Mouse (Mus musculus) heart, postnatal 25 days (tissue): ENCODE results near the gene Cacfd1. TPM values are rescaled to one million over a fixed set of nuclear protein-coding genes. Genes with fewer than 3 reads are reported as not detected.

Experiments
- DNase-seq: peaks from one replicate; pipeline ENCODE4 v3.0.0; 2022; ENCODE audit warnings: low spot score
- intact Hi-C: fragments of 180-260 bp; cut with DNase I; formaldehyde crosslinking; loops from one replicate; pipeline ENCODE4 v1.15.1; 2025
- total RNA-seq, 2 experiments: library from RNA; stranded (reverse); gene quantifications; 2 replicates each; pipeline ENCODE4 v1.2.3; 2021

Gene Cacfd1
- total RNA-seq, 2 experiments from 2014 or later = 37.3 to 41.6 TPM

DNA sequence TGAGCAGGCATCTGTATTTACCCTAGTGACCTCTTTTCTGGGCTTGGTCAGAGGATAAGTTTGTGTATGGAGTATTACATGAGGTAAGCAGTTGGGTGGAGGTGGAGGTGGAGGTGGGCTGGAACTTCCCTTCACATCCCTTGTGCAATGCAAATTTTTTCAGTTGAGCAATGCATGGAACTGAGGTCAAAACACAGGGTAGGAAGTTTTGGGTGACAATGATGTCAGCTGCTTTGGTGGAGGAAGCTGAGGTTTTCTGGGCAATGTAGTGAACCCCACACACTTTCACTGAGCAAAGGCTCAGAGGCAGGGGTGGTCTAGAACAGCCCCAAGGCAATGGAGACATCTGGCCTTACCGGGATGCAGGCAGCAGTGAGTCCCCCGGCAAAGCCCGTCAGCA, 15.8 kb downstream of the Cacfd1 start:
- intact Hi-C loops = no loop called here
- DNase-seq = no peak

DNA sequence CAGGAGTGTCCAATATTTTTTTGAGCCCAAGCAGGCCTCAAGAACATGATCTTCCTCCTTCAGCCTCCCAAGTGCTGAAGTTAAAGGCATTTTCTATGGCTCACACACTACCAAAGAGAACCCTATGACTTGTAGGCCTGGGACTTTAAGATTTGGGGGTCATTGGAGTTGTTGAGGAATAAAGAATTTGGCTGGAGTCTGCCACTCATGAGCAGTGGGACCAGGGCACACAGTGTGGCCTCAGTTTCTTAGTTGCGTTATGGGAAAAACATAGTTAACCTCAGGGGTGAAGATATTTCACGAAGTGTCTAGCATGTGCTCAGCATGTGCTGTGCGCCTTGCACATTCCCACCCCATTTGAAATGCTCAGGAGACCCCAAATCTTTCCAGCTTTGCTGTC, 16.6 kb downstream of the Cacfd1 start:
- intact Hi-C loops = no loop called here
- DNase-seq = no peak

DNA sequence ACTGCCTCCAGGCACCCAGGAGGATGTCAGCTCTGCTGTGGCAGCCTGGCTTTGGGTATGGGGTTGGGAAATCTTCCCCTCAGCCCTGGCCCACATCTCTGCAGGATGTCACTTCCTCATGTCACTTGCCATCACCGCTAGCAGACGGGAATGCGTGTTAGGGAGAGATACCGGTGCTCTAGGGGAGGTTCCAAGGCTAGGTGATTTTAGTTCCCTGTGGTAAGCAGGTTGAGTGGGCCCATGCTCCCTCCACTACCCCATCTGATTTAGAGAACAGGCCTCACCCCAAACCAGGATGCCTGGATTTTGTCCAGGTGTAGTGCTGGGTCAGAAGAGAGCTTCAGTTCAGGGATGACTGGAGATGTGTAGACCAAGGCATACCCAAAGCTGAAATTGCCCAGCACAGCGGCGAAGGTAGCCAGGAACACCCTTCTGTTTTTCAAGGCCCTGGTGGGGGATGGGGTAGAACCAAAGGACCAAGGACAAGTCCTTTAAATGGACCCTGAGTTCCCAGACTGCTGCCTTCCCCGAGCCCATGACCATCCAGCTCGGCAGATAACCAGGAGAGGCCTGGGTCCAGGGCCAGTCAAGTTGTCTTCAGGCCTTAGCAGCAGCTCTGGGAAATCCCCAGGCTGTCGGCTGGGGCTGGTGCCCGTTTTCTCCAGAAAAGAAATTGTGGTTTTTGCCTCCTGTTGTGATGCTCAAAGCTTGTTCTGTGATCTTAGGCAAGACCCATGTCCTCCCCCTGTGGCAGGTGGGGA, 17.3 kb downstream of the Cacfd1 start:
- intact Hi-C loops = no loop called here
- no peak for DNase-seq

DNA sequence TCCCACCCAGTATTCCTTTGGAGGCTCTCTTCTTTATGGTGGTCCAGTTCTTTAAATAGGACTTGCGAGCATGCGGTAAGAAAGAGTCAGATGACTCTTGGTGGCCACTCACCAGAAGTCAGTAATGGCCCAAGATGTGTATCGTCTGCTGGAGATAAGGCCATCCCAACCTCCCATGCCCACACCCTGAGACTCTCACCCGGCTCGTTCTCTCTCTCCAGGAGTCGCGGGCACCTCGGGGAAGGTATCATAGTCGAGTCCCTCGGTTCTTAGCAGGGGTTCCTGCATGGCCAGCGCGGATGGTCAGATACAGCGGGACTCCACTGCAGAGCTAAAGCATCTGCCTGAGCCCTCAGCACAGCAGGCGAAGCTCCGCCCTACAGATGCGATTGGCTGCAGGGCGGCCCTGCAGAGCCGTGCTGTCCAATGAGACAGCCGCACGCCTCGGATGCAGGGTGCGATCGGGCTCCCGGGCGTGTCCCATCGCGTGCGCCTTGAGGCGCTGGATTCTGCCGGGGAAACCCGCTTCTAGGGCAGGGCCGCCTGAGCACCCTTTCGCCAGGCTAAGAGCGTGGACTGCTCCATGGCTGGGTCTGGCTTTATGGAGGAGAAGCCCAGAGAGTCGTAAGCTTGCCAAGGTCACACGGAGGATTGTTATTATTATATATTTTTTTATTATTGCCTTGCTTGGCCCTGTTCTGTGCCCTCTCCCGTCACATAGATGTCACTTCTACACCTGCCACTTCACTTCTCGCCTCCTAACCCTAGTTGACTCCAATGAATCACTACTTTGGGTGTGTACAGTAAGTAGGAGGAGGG, 18.1 kb downstream of the Cacfd1 start, which contains the start of gene Slc2a6:
Gene Slc2a6 (minus strand): TSS at position 381 of the 819 bp plus-strand sequence.
- intact Hi-C loops = no loop called here
- peak; percentile 77 for DNase-seq

DNA sequence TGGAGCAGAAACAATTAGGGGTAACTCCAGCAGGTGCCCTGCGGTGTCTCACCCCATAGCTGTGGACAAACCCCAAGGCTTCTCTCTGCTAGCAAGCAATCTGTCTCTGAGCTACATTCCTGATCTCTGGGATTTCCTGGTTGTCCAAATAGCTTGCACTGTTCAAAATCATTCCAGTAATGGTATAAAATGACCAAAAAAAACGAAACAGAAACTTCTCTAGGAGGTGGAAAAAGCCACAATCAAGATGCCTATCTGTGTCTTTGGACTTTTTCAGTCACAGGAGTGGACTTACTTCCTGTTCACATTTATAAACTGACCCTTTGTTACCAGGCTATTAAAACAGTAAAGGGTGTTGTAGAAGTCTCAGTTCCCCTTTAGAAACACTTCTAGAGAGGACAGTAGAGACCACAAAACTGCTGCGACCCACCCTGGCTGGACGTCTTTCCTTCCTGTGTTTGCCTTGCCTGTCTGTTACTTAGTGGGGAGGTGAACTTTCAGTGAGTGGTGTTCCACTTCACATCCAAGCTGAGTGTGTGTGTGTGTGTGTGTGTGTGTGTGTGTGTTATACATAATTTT, 18.8 kb downstream of the Cacfd1 start:
- no peak for DNase-seq
- intact Hi-C loops = no loop called here

DNA sequence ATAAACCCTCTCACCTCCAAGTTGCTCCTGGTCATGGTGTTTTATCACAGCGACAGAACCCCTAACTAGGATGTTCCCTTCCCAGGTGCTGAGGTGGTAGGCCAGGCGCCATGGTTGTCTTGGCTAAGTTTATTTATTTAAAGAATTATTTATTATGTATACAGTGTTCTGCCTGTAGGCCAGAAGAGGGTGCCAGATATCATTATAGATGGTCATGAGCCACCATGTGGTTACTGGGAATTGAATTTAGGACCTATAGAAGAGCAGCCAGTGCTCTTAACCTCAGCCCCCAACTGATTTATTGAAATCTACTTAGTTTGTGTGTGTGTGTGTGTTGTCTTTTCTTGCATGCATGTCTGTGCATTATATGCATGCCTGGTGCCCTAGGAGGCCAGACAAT, 22.6 kb downstream of the Cacfd1 start:
- DNase-seq = no peak
- intact Hi-C loops = no loop called here

DNA sequence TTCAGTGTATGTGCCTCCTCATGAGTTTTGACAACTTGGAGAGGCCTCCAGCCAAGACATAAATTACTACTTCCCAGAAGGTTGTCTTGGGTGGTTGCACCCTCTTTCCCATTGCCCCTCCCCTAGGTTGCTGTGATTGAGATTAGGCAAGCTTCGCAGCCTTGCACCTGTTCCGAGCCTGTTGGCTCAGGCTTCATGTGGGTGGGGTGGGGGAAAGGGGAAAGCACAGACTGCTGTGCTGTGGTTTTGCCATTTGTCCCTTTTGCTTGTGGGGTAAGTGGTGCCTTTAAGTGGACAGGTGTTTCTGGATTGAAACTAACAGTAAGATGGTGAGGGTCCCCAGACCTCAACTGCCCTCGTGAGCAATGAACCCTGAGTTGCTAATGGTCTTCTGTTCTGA, 26.3 kb downstream of the Cacfd1 start:
- intact Hi-C loops = loop anchor here (5.0 kb wide), 1 partner anchor 389 kb away; no protein-coding TSS in a partner anchor
- no peak for DNase-seq

DNA sequence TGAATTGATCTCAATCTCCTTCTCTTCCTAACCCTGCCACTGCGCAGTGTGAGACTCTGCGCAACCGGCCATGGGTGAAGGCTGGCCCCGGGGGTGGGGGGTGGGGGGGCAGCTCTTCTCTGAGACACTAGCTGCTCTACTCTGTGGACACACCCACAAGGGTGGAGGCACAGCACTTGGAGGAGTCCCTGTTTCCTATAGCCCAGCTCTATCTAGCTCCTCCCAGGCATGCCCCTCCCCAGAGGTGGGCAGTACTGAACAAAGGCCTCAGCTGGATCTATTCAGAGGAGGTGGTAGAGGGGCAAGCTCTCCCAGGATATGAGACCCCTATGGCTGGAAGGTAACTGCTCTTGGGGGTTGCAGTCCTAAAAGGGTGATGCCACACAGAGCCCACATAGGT, 27.3 kb downstream of the Cacfd1 start:
- intact Hi-C loops = loop anchor here (5.0 kb wide), 1 partner anchor 390 kb away; no protein-coding TSS in a partner anchor
- no peak for DNase-seq

DNA sequence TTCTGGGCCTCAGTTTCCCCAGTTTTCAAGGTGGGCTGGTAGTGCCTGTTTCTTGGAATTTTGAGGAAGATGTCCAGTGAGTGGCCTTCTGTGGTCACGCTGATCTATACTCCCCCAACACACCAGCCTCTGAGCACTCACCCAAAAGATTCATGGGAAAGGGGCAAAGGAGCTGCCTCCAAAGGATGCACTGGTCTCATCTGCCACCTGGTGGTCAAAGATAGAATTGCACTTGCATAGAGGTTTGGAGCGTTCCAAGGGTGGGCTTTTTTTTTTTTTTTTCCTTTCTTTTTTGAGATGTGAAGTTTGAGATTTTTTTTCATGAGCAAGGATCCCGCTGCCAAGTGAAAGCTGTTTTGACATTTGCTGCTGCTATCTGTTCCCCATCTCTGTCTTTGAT, 28.9 kb downstream of the Cacfd1 start:
- intact Hi-C loops = loop anchor here (1.0 to 5.0 kb wide), 4 partner anchors 21 to 391 kb away; no protein-coding TSS in a partner anchor
- no peak for DNase-seq

DNA sequence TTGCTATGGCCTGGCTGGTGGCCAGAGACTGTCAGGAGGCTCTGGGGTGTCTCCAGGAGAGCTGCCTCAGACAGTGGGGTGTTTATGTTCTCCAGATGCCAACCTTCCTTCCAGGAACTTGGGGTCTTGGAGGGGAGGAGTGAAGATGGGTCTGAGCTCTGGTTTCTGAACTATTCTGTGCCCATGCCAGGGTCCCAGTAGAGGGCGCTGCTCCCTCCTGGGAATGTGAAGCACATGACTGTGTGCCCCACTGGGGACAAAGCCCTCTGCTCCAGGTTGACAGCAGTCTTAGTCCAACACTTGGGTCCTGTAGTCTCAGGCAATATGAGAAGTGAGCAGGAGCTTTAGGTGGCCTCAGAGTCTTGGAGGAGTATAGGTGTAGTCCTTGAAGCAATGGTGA, 29.6 kb downstream of the Cacfd1 start:
- no peak for DNase-seq
- intact Hi-C loops = loop anchor here (2.0 to 5.0 kb wide), 2 partner anchors 108 to 392 kb away; no protein-coding TSS in a partner anchor

DNA sequence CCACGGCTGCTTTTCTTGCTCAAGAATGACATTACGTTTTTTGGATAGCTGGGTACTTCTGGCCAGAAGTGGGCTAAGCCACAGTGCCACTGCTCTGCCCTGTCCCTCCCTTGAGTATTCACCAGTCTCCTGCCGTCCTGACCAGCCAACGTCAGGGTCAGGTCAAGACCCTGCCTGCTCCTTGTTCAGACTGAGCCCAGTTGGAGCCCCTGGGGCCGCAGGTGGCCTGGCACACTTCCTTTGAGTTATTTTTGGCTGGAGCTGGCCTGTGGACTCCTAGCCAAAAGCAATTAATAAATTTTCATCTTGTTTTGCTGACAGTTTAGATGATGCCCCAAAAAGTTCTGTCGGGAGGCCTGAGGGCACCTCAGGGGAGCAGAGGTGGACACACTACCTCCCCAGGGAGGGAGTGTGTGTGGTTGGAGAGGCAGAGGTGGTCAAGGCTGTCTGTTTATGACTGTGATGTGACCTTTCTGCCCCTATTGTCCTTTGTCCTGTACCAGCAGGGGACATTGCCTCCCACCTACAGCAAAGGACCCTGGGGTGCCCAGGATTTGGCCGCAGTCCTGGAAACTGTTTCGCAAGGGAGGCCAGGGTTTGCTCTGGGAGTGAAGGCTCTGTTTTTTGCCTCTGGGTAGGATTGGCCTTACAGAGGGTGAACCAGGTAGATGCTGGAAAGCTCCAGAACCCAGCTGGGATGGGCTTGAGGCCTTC, 32.6 kb downstream of the Cacfd1 start:
- intact Hi-C loops = loop anchor here (2.0 kb wide), 1 partner anchor 81 kb away; no protein-coding TSS in a partner anchor
- DNase-seq = no peak

DNA sequence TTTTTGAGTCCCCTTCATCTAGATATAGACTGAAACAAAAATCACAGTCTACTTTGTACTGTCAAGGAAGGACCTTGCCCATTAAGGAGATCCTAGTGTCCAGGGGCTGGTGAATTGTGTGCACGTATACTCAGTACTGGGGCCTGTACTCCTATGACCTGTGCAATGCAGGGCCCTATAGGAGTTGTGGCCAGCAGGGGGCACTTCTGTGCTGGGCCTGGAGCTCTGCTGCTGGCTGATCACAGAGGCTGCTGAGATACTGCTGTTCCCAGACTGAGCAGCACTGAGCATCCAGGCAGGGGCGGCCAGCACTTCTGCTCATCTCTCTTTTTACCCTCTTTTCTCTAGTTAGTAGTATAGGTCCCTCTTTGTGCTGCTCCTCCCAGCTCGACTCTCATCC, 33.7 kb downstream of the Cacfd1 start:
- intact Hi-C loops = loop anchor here (1.0 to 2.0 kb wide), 2 partner anchors 79 to 194 kb away; no protein-coding TSS in a partner anchor
- DNase-seq = peak; percentile 60

DNA sequence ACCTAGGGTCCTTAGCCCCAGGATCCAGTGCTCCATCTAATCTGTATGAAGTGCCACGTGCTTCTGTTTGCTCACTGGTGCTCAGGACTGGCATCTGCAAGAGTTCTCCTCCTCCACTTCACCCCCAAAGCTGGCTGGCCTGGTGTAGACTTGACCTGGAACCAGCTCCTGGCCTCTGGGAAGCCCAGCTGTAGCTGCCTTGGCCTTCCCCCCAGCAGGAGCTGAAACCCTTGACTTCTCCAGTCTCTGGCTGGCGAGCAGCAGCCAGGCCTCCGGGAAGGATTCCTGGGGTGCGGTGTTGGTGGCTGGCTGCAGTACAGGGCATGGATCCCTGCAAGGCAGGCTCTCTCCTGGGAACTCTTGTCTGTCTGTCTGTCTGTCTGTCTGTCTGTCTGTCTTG, 34.4 kb downstream of the Cacfd1 start:
- intact Hi-C loops = no loop called here
- peak; percentile 55 for DNase-seq

DNA sequence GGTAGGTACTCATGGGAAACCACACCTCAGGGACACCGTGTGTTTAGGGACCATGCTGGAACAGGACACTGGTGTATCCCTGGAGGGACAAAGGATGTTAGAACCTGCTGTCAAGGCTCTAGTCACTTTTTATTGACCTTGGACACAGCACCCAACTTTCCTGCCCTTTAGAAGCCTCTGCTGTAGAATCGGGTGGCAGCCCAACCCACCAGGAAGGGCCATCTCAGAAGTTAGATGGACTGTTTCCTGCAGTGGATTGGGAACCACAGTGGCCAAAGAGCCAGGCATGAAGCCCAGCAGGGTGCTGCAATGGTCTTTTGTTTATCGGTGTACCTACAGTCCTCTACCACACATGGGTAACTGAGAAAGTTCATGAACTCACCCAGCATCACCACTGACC, 34.9 kb downstream of the Cacfd1 start:
- intact Hi-C loops = no loop called here
- no peak for DNase-seq

DNA sequence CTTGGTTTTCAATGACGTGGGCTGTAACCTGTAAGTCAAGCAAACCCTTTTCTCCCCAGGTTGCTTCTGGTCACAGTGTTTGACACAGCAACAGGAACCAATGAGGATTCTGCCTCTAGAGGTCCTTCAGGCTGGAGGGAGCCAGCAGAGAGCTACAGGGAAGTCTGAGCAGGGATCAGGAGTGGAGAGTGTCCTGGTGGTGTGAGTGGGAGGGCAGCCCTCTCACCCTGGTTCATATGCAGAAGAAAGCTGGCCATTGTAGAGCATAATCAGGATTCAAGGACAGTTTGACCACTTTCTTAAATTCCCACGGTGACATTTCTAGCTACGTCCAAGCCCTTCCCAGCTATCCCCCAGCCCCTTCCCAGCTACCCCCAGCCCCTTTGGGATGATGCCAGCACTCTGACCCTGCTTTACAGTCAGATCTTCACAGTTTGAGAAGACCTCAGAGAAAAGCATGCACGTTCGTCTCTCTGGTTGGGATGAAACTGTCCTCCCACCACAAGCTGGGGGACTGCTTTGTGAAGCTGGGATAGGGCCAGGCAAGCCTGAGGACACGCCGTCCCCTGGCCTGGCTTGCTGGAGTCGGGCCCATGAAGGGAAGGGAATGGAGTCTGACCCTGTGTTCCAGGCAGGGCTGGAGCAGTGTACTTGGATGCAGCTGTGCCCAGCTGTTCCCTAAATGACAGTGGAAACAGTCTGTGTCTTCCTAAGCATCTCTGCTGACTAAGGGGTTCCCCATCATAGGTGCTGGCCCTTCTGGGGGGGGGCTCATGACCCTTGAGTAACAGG, 36.4 kb downstream of the Cacfd1 start:
- intact Hi-C loops = loop anchor here (2.0 kb wide), 1 partner anchor 25 kb away; no protein-coding TSS in a partner anchor
- peak; percentile 87 for DNase-seq

DNA sequence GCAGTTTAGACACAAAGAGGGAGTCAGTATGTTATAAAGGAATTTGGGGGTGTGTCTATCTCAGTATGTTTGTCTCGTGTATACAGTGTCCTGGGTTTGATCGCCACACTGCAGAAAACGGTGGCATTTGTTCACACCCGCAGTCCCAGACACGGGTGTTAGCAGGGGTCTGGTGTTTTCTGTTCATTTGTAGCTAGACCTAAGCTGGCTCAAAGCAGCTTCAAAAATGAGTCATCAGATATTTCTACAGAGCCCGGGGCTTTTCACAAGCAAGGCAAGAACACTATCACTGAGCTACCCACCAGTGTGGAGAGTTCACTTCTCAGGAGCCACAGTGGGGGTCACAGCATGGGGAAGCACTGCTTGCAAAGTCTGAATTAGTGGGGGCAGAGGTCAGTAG, 39.7 kb downstream of the Cacfd1 start:
- intact Hi-C loops = no loop called here
- DNase-seq = no peak

DNA sequence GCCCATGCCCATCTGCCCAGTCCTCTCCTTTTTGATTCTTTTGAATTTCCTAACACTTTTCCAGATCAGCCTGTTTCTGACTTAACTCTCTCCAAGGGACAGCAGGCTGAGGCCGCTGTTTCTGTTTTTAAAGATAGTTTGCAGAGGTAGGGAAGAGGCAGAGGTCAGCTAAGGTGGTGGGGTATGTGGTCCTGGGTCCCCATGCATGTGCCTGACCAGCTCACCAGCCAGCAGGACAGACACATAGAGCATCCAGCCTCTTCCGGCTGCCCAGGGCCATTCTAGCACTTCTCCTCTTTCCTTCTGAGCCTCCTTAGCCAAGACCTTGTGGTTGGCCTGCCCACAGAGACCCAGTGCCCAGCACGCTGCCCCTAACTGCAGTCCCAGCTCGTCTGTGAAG, 48.5 kb downstream of the Cacfd1 start:
- intact Hi-C loops = no loop called here
- no peak for DNase-seq

DNA sequence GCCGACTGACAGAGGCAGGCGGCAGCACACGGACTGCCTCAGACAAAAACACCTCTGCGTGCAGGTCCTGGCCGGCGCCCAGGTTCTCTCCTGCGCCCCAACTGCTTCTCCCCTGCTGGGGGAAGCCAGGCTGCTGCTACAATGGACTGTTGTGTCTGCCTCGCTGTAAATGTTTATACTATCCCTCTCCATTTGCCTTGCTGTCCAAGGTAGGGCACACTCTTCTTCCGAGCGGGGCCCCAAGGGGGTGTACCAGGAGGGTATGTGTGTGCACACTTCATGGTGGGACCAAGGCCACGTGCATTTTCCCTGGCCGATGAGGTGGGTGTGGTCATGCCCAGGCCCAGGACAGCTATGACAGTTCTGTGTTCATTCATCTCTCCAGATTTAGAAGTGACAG, 49.0 kb downstream of the Cacfd1 start:
- intact Hi-C loops = no loop called here
- DNase-seq = no peak

DNA sequence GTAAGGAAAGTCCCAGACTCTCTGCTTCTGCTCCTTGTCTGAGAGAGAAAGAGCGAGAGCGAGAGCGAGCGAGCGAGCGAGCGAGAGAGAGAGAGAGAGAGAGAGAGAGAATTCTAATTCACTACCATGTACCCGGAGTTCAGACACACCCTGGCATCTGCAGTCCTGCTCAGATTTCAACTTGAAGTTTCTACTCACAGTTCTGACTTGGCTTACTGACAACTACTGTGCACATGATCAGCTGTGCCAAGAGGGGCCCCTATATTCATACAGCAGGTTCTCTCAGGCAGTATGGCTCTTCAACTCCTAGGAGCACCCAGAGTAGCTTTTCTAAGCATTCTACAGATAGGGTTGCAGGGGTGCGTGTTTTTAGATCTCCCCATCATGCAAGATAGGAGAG, 49.5 kb downstream of the Cacfd1 start:
- intact Hi-C loops = no loop called here
- no peak for DNase-seq
